Mouse (Mus musculus) limb, embryonic 14.5 days (tissue): Measurements from ENCODE around the gene Pcbp1. TPM values are rescaled to one million over a fixed set of nuclear protein-coding genes. Genes with fewer than 3 reads are reported as not detected.
A peak's percentile ranks its signal among the peaks of the same experiment; 100 is the strongest.

Experiments
- ATAC-seq: fragments of 200-750 bp; cut with Nextera tagmentation; 2 replicates; pipeline ENCODE4 v1.8.0; 2017; ENCODE audit warnings: low read depth, moderate number of reproducible peaks, moderate TSS enrichment; ENCODE audit not compliant: low FRiP score
- DNase-seq: peaks from one replicate; pipeline ENCODE4 v3.0.0-alpha.2; 2015; ENCODE audit warnings: low spot score
- H3K27ac ChIP-seq: fragments of 300-500 bp; sonication (generic); replicated peaks from 2 replicates; pipeline ENCODE4 v1.5.1; 2014; ENCODE audit warnings: low read depth, mild to moderate bottlenecking, low read length, moderate library complexity, mixed read lengths
- H3K27me3 ChIP-seq: fragments of 300-500 bp; sonication (generic); 2 replicates; pipeline ENCODE4 v1.6.1; 2014; ENCODE audit warnings: low read length, mixed read lengths; ENCODE audit not compliant: control insufficient read depth, insufficient read depth
- H3K36me3 ChIP-seq: fragments of 300-500 bp; sonication (generic); 2 replicates; pipeline ENCODE4 v1.6.1; 2014; ENCODE audit warnings: mild to moderate bottlenecking, low read length, moderate library complexity, mixed read lengths; ENCODE audit not compliant: control insufficient read depth, insufficient read depth
- H3K4me1 ChIP-seq: fragments of 300-500 bp; sonication (generic); 2 replicates; pipeline ENCODE4 v1.6.1; 2014; ENCODE audit warnings: antibody characterized with exemption, low read length, mixed read lengths; ENCODE audit not compliant: control insufficient read depth, insufficient read depth
- H3K4me2 ChIP-seq: fragments of 300-500 bp; sonication (generic); replicated peaks from 2 replicates; pipeline ENCODE4 v1.6.1; 2014; ENCODE audit warnings: low read depth, mild to moderate bottlenecking, low read length, moderate library complexity; ENCODE audit not compliant: severe bottlenecking
- H3K4me3 ChIP-seq: fragments of 300-500 bp; sonication (generic); replicated peaks from 2 replicates; pipeline ENCODE4 v1.5.1; 2014; ENCODE audit warnings: low read length
- H3K9ac ChIP-seq: fragments of 300-500 bp; sonication (generic); 2 replicates; pipeline ENCODE4 v1.6.1; 2014; ENCODE audit warnings: mild to moderate bottlenecking, low read depth, low read length, moderate library complexity; ENCODE audit not compliant: severe bottlenecking
- H3K9me3 ChIP-seq: fragments of 300-500 bp; sonication (generic); 2 replicates; pipeline ENCODE4 v1.6.1; 2016; ENCODE audit warnings: low read length; ENCODE audit not compliant: control insufficient read depth
- POLR2A ChIP-seq: fragments of 200-500 bp; IDR thresholded peaks from 2 replicates; pipeline ENCODE4 v1.8.0; 2012; ENCODE audit warnings: inconsistent platforms, mild to moderate bottlenecking, moderate library complexity, borderline replicate concordance; ENCODE audit not compliant: insufficient read depth, insufficient read length; ENCODE audit errors: extremely low read depth
- WGBS: fragments of 180-500 bp; shearing (Covaris S2); extraction: QIAGEN DNeasy Blood & Tissue Kit; methylation state at CpG from one replicate; pipeline ENCODE4 v1.1.7; 2014; 5-methylcytosine and 5-hydroxymethylcytosine counted together
- polyA plus RNA-seq, 2 experiments: library from polyadenylated mRNA; depleted of rRNA in 1 of 2; stranded (reverse) in 1 of 2; unstranded in 1 of 2; fragments of >200 nt; fragmentation: Nextera tagmentation in 1 of 2; extraction: Ambion mirVana in 1 of 2; gene quantifications; 2 replicates each; pipeline versions ENCODE4 v1.2.1 to v1.2.3; 2012 to 2014

The Pcbp1 gene
- polyA plus RNA-seq, 2 experiments, result 333 to 445 TPM

DNA sequence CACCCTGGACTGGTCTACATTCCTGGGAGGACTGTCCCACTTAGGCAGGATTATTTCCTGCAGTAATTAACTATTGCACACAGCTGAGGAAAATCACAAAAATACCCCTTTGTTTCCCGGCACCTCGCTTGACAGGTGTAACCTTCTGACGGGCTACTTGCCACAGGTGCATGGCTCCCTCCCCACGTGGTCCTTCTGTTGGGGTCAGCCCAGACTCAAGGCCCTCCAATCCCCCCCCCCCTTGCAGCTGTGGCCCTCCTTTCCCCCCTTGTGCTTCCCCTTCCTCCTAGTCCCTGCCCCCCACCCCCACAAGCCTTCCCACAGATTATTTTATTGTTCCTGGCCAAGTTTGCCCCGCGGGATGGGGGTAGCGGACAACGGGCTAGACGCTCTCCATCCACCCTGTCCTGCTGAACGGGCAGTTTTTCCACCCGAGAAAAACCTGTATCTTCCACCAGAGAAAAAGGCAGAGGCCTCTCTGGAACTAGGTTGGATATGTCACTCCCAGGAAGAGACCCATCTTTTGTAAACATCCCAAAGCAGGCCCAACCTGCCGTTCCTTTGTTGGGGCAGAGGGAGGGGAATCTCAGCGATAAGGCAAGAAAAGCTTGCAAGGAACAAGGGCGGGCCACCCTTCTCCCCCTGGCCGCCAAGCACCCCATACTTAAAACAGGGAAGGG is 2.2 kb downstream of the Pcbp1 start:
- WGBS, result 1% methylated on average over 15 of the region's 15 CpGs
- Histone ChIP-seq H3K27ac (peak overlapping the region; percentile 88), H3K27me3 (no peaks in the 10 kb centered on the region), H3K9ac (peak overlapping the region; percentile 95), H3K4me3 (peak overlapping the region; percentile 65), H3K4me2 (peak overlapping the region; percentile 82), H3K9me3 (no peaks in the 10 kb centered on the region), H3K36me3 (peaks cover 20% of the 10 kb centered on the region), H3K4me1 (peaks cover 16% of the 10 kb centered on the region)
- ATAC-seq (no peak), DNase-seq (no peak)
- TF ChIP-seq POLR2A, result no peak

DNA sequence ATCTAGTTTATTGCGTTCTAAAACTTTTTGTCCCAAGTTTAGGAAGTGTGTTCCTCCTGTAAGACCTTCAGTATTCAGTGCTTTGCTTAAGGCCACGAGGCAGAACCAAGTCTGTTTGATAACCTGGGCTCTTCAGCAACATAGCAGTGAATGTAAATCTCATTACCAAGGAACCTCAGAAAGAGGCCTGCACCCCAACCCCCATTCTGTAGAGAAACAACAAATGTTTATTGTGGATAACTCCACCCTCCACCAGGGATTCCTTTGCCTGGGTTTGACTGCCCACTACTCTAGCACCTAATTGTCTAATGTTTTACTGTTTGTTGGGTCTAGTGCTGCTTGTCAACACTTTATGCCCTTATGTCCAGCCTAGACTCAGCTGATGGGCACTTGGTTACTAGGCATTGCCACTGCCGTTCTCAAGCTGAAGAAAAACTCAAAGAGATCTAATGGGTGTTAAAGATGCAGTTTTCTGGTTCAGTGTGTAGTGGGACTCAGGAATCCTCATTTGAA is 2.8 kb downstream of the Pcbp1 start:
- TF ChIP-seq POLR2A, result no peak
- WGBS, result 44% methylated on average over 3 of the region's 3 CpGs
- Histone ChIP-seq H3K4me2 (peak overlapping the region; percentile 82), H3K27ac (peak overlapping the region; percentile 88), H3K9ac (peak overlapping the region; percentile 95), H3K36me3 (peaks cover 20% of the 10 kb centered on the region), H3K9me3 (no peaks in the 10 kb centered on the region), H3K4me3 (peak overlapping the region; percentile 65), H3K27me3 (no peaks in the 10 kb centered on the region), H3K4me1 (peaks cover 16% of the 10 kb centered on the region)
- no peak for DNase-seq
- no peak for ATAC-seq

DNA sequence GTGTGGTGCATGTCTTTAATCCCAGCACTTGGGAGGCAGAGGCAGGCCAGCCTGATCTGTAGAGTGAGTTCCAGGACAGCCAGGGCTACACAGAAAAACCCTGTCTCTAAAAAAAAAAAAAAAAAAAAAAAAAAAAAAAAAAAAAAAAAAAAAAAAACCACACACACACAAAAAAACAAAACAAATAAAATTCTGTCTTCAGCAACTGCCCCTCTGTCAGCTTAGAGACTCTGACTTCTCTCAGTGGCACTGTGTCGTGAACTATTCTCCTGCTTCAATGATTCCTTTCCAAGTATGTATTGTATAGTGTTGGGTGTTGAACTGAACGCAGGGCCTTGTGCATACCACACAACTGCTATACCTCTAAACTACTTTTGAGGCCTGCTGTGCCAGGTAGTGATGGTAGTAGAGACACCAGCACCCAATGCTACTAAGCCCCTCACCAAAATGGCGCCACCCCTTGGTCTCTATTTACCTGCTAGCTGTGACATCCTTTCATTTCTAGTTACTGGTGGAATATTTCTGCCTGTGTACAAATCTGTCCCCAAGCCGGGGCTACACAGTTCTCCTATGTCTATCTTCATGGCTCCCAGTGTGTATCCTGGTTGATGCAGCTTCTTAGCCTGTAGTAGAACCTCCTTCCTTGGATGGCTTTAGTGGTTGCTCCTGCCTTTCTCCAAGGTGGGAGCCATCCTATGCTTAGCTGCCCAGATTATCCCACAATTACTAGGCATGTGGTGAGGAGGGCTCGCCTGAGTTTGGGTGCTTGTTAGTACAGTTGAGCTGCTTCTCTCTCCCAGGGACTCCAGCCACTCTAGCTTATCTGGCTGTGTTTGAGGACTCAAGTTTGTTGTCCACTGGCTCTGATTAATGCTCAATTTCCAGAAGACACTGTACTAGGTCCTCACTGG is 3.9 kb downstream of the Pcbp1 start:
- Histone ChIP-seq H3K9ac (no peak overlapping the region), H3K4me3 (0 out of 2 replicates have a peak overlapping the region, but pooled peaks have one; percentile 2), H3K9me3 (no peaks in the 10 kb centered on the region), H3K27me3 (no peaks in the 10 kb centered on the region), H3K36me3 (peaks cover 20% of the 10 kb centered on the region), H3K27ac (no peak overlapping the region), H3K4me1 (peaks cover 7% of the 10 kb centered on the region), H3K4me2 (peak overlapping the region; percentile 82)
- WGBS, result 81% methylated on average over 5 of the region's 5 CpGs
- ATAC-seq (no peak), DNase-seq (no peak)
- TF ChIP-seq POLR2A, result no peak

DNA sequence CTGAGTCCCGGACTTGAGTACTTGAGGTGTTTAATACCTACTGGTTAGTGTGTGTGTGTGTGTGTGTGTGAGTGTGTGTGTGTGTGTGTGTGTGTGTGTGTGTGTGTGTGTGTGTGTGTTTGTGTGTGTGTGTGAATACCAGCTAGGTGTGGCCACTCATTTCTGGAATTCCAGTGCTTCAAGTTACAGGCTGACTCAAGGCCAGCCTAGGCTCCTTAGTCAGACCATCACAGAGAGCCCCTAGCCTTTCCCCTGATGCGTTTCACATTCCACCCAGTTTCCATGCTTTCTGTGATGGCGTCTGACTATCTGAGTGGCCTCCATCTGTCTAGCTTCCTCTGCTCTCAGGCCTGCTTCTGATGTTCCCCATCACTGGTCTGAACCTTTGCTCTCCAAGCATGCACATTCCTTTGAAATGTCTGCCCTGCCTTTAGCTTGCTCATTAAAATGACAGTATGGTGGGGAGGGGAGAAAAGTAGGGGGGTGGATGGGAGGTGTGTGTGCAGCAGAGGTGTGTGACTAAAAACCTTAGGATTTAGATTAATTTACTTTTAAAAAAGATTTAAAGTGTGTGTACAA is 6.3 kb downstream of the Pcbp1 start:
- no peak overlapping the region for H3K9ac ChIP-seq
- H3K4me1 ChIP-seq, result peaks cover 6% of the 10 kb centered on the region; the same call in 1 of the 2 replicates
- no peak for TF ChIP-seq POLR2A
- no peak overlapping the region for H3K4me2 ChIP-seq
- DNase-seq (no peak), ATAC-seq (no peak)
- peaks cover 13% of the 10 kb centered on the region for H3K36me3 ChIP-seq
- 77% methylated on average over 3 of the region's 3 CpGs for WGBS
- H3K9me3 ChIP-seq, result no peaks in the 10 kb centered on the region
- no peak overlapping the region for H3K27ac ChIP-seq
- no peaks in the 10 kb centered on the region for H3K27me3 ChIP-seq
- H3K4me3 ChIP-seq, result no peak overlapping the region

DNA sequence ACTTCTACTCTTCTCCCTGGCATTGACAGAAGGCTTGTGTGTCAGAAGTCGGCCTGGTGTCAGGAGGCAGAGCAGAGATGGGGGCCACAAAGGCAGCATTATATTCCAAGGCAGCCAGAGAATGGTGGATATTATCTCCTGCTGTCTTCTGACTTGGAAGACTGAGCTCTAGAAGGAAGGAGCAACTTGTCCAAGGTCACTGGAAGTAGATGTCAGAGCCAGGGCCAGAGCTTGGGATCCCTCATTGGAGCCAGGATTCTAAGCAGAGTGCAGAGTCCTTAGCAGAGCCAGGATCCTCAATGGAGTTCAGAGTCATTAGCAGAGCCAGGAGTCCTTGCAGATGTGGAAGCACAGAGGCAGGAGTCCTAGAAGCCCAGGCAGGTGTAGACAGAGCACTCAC is 10.1 kb downstream of the Pcbp1 start:
- H3K4me3 ChIP-seq, result no peak overlapping the region
- H3K4me1 ChIP-seq, result no peaks in the 10 kb centered on the region
- H3K27ac ChIP-seq, result no peak overlapping the region
- no peak for TF ChIP-seq POLR2A
- WGBS, result 74% methylated on average over 1 of the region's 1 CpGs
- no peaks in the 10 kb centered on the region for H3K36me3 ChIP-seq
- H3K9me3 ChIP-seq, result no peaks in the 10 kb centered on the region
- ATAC-seq (no peak), DNase-seq (no peak)
- no peak overlapping the region for H3K4me2 ChIP-seq
- H3K9ac ChIP-seq, result no peak overlapping the region
- H3K27me3 ChIP-seq, result no peaks in the 10 kb centered on the region
